Mouse (Mus musculus): ENCODE measurements around the gene Gxylt1.

GRCm38 (mm10) chr15:93262818-93263217, 12.2 kb downstream of the Gxylt1 start:
- TF ChIP-seq CTCF (IDR thresholded peaks at IDR 0.05; ENCODE audit: low read depth, low read length) = no peak
- TF ChIP-seq POLR2A (IDR thresholded peaks at IDR 0.05; ENCODE audit: insufficient read depth, low read length) = no peak
- no peak for TF ChIP-seq EP300 (IDR thresholded peaks at IDR 0.05; ENCODE audit: insufficient read depth, low read depth, low read length)

Data from ES-Bruce4 (cell line).